Mouse (Mus musculus): ENCODE measurements at regions not wholly inside any gene's neighbourhood (a gene's known extent, or its start where the extent isn't known, plus 50 kb on each side); places are given as distances from the start of the nearest gene placed in this dataset.

DNA sequence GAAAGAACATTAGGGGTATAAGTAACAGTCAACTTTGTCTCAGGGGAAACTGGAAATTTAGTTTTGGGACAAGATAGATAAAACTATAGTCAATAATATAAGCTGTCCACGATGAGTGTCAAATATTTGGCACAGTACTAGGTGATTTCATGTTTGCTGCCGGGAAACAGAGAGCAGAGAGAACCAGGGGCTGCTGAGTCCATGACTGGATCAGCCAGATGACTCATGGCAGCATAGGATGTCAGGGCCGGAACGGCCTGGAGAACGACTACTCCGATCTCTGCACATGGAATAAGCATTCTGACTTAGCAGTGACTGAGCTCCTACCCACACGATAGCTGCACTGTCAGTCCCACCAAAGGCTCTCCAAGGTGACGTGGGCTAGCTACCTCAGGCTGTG lies 197.6 kb upstream of the Bmper start:
- DNase-seq (ENCODE audit: low spot score in 2 of 2) = no peak

DNA sequence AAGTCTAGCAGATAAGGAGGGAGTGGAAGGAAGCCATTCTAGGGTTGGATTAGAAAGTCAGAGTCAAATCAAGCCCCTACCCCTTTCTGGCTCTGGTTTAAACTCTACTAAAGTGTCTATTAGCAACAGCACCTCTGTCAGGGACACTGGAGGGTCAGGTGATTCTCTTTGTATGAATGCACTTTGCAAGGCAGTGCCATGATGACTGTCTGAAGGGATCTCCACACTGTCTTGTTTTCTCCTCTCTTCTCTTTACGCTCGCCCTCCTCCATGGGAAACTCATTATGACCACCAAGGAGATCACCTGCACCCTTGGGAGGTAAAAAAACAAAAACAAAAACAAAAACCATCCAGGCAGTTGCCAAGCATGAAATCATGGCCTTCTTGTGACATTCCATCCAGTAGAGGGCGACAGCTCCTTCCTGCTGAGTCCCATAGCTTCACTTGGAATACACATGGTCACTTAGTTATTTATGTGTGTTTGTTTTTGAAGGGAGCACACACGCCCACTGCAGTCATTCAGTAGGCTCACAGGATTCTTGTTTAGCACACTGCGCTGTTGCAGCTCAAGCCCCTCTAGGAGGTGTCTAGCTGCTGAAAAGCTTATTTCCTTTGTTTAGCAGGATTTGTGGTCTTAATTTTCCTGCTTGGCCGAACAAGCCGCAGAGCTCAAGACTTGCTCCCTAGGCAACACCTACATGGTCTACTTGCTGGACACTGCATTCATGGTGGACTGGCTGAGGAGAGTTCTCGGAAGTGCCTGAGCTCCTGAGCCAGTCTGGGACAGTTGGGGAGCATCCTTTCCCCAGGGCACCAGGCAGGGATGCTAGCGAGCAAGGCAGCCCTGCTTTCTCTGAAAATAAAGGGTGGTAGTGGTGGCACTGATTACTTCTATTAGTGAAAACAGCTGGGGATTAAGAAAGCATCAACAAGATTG lies 195.2 kb upstream of the Bmper start:
- peak; percentile 49 to 66 for DNase-seq (ENCODE audit: low spot score in 2 of 2)

DNA sequence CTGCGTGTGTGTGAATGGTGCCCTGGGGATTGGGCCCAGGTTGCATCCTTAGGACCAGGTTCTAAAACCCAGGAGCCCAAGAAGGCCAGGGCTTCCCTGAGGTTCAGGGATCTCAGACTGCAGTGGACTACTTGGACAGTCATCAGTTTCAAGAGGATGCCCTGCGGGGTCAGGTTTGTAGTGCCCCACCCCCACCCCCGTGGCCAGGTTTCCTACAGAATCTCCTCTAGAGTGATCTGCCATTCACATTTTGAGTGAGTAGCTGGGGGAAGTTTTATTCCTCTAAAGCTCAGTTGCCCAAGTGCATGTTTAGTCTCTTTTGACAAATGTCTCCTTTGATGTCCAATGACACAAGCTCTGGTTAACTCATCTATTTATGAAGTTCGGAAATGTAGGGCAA lies 193.5 kb upstream of the Bmper start:
- DNase-seq (ENCODE audit: low spot score in 2 of 2) = no peak

DNA sequence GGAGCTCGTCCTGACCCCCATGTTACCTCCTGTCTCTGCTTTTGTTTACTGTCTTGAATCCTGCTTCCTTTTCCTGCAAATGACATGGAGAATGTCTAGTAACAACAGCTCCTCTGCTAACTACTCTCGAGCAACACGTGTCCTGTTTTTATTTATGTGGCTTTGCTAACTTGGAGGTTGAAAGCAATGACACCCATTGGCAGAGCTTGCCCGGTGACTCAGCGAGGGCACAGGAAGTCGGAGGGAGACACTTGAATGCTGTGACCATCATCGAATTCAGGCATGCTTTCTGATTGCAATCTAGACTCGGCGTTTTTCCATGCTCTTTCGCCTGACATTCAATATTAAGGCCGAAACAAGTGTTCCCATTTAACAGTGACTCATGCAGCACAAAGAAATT lies 192.7 kb upstream of the Bmper start:
- DNase-seq (ENCODE audit: low spot score in 2 of 2) = no peak

DNA sequence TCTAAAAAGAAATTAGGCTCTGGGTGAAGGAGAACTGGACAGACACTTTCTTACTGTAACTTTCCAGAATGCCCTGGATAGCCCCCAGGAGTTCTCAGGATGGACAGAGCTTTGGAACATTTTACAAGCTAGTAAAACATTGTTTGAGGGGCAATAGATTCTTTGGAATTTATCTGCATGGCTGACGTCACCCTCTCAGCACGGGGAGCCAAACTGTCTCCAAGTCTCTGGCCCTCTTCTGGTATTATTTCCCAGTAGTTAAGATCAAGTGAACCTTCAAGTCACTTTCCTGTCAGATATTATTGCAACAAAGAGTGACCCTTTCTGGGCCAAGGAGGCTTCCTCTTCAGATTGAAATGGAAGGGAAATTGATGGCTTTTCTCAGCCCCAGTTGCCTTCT lies 192.3 kb upstream of the Bmper start:
- DNase-seq (ENCODE audit: low spot score in 2 of 2) = no peak

DNA sequence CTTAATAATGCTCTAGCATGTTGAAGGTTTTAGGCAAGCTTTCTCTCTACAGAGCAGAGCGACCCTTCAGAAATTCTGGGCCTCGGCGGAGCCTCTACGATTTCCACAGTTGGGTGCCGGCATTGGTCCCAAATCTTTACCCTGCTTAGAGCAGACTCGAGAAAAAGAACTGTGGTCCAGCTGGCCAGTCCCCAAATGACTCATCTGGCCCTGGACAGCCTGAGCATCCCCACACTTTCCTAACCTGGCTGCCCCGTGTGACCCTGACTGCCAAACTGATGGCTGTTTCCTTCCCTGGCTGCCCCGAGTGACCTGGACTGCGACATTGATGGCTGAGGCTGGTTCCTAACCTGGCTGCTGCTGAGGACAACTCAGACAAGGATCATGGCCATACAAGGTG lies 191.0 kb upstream of the Bmper start:
- no peak for DNase-seq (ENCODE audit: low spot score in 2 of 2)

DNA sequence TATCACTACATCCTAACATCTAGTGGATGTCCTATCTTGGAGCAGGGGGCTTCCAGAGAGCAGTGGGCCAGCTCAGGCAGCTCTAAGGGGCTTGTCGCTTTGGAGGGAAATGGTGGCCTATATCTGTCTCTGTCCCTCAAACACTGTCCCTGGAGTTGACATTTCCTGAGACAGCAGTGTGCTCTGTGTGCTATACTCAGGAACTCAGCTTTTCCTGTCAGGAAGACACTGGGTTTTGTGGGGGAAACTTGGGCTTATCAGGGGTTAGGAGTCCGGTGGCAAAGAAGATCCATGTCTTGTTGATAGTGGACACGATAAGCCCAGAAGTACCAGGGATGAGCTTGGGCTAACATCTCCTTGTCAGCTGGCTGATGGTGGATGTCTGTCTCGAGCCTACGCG lies 187.6 kb upstream of the Bmper start:
- no peak for DNase-seq (ENCODE audit: low spot score in 2 of 2)

DNA sequence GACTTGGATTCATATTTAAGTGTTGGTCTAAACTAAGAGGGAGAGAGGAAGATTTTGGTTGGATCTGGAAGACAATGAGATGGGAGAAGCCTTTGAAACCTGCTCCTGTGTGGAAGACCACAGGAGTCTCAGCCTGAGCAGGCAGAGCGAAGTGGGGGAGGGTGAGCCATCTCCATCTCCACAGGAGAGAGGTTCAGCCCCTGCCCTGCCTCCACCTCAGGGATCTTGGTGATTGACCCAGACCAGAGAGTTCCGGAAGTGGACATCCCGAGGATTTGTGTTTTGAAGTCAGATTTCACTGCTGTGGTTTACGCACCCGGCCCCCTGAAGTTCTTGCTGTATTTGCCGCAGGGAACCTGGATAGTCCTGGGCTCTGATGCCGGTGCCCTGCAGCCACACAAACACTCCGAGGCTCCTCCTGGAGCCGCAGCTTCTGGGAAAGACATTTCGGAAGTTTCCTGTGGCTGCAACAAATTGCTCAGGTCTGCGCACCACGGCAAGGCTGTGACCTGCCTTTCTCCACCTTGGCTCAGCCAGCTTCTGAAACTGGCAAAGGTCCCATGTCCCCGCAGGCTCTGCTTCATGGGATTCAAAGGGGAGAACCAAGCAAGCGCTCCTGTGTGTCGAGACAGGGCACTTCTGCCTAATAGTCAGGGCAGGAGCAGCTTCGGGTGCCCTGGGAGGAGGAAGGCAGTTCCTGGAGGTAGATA lies 186.8 kb upstream of the Bmper start:
- DNase-seq (ENCODE audit: low spot score in 2 of 2) = no peak

DNA sequence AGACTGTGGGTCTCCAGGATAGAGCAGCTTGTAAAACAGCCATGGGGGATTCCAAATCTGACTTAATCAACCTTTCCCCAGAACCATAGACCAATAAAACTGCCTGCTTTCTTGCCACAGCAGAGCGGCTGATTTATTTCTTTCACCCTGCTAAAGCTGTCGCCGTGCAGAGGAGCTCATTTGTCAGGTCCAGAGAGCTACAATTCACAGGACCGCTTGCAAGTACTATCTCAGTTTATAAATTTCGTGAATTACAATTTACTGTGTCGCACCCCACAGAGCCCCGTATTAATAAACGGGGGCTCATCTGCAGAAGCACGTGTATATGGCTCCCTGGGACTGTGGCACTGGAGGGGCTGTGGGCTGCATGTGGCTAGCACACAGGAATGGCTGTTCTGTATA lies 185.4 kb upstream of the Bmper start:
- DNase-seq (ENCODE audit: low spot score in 2 of 2) = no peak

DNA sequence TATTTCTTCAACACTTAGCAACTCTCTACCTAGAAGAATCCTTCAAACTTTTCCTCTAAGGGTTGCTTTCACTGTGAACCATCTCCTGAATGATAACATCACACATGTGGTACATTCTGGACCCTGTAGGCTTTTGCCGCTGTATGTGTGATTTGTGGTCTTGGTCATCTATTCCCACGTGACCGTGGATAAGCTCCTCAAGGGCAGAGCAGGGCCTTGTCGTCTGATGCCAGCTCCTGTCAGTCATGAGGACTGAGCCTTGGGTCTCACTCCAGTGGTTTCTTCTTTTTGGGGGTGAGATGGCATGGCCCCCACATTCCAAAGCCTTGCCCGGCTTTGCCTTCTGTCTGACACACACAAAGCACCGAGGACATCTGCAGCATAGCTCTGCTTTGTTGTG lies 183.3 kb upstream of the Bmper start:
- no peak for DNase-seq (ENCODE audit: low spot score in 2 of 2)

DNA sequence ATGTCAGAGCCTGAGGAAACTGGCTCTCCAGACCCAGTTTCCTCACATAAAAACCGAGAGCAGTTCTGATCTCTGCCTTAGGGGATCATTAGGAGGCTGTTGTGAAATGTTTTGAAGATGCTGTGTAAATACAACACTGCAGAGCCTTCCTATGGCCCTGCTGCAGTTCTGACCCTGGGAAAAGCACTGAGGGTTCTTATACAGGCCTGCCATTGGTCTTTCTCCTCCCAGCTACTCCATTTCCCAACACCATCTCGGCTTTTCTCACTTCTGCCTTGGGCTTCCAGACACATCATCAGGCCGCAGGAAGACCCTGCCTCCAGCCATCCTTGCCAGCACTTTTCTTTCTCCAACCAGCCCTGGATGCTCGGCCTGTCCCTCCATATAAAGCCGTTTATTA lies 181.9 kb upstream of the Bmper start:
- DNase-seq (ENCODE audit: low spot score in 2 of 2) = no peak

DNA sequence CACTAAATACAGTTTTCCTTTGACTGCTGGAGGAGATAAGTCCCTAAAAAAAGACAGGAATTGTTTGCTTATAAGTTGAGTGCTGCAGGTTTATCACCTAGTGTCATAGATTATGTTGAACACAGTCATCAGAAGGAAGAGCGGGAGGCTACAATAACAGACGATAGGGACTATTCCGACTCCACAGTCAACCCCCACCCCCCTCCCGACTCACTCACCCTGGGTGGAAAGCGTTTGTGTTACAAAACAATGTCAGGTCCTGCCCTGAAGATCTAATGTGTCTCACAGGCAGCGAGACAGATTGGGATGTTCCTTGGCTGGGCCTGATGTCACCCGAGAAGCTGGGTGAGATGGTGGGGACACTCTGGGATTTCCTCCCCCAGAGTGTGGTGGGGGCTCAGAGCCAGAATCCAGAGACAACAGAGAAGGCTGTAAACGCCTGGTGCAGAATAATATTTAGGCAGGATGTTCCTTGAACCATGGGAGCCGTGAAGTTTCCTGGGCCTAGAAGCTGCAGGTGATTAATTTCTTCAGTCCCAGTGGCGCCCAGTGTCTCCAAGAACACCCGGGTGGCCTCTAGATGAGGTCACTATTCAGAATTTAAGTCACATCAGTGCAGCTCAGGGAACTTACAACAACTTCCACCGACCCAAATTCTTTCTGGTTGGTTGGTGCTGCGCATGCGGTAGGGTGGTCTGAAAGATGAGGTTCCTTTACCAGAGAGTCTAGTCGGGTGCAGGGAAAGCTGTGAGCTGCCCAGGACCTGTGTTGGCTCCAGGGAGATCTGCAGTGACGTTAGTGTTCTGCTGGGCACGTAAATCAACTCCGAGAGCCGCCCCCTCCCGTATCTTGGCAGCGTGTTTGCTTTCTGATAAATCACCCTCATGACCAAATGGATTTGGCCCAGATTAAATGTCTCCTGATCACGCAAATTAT lies 181.1 kb upstream of the Bmper start:
- DNase-seq (ENCODE audit: low spot score in 2 of 2) = no peak

DNA sequence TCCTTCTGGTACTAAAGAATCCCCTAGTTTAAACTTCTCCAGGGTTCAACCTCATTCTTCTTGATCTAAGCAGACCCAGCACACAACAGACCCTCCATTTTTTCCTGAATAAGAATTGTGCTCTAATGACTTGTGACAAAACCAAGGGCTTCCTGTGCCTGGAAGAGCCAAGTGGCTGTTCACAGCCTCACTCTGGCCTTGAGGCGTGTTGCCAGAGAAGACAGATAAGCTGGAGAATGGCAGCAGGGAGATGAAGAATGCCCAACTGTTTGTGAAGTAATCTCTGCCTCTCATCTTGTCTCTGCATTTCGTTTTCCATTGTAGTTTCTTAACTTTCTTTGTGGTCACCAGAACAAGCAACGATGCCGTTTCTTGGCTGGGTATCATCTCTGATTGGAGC lies 179.9 kb upstream of the Bmper start:
- DNase-seq (ENCODE audit: low spot score in 2 of 2) = no peak

DNA sequence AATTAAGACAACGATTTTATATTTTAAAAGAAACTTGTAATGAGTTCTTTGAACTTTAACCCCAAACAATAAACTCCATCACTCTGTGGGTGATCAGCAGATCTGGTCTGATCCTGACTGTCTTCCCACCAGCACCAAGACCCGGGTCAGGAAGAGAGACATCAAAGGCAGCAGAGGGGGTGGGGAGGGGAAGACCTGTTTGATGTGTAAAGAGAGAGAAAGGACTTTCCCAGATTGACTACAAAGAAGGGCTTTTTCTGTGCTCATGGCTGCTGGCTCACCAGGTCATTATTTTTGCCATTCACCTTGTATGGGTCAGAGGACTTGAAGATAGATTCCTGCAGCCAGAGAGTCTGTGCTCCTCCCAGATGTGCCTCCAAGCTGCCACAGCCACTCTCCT lies 177.4 kb upstream of the Bmper start:
- no peak for DNase-seq (ENCODE audit: low spot score in 2 of 2)

DNA sequence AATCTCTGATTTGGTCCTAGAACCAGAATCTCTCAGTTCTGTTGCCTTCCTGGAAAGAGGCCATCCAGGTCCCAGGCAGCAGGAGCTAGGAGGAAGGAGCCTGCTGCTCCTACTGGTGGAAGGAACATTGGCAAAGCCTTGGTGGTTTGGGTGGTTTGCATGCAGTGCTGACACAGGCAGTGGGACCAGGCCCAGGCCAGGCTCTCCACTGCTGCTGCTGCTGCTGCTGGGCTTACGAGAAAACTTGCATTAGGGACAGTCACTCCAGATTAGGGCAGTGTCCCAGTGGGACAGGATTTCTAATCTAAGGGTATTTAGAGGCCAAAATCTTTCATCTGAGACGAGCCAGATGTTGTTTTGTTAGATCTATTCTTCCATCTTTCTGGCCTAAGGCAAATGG lies 172.1 kb upstream of the Bmper start:
- DNase-seq (ENCODE audit: low spot score in 2 of 2) = no peak

DNA sequence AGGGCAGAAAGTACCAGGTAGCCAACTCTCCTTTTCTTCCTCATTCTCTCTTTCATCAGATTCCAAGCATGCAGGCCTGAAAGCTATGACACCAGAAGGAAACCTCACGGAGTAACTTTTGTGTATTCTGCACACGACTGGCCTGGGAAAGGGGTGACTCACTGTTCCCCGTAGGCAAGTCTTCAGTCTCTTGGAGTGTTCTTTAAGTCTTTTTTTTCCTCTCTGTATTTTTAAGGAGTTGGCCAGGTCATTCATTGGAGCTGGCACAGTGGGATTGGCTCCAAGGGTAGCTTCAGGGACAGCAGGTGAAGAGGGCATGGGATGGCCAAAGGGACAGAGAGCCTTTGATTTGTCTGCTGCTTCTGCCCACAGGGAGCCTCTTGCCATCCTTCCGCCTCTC lies 163.3 kb upstream of the Bmper start:
- DNase-seq (ENCODE audit: low spot score in 2 of 2) = no peak

DNA sequence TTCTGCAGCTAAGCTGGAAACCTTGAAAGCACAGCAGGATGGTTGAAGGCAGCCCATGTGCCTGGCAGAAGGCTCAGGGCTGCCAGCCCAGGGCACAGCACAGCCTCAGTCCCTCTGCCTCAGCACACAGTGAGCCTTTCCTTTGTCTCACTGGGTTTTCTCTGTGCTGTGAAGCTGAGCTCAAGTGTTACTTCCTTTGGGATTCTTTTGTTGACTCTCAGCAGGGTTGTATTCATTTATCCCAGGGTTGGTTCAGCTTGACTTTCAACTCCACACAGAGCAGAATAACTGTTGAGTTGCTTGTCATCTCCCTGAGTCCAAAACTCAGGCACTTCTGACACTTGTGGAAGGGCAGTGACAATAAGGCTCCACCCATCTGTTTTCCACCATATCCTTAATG lies 162.3 kb upstream of the Bmper start:
- no peak for DNase-seq (ENCODE audit: low spot score in 2 of 2)

DNA sequence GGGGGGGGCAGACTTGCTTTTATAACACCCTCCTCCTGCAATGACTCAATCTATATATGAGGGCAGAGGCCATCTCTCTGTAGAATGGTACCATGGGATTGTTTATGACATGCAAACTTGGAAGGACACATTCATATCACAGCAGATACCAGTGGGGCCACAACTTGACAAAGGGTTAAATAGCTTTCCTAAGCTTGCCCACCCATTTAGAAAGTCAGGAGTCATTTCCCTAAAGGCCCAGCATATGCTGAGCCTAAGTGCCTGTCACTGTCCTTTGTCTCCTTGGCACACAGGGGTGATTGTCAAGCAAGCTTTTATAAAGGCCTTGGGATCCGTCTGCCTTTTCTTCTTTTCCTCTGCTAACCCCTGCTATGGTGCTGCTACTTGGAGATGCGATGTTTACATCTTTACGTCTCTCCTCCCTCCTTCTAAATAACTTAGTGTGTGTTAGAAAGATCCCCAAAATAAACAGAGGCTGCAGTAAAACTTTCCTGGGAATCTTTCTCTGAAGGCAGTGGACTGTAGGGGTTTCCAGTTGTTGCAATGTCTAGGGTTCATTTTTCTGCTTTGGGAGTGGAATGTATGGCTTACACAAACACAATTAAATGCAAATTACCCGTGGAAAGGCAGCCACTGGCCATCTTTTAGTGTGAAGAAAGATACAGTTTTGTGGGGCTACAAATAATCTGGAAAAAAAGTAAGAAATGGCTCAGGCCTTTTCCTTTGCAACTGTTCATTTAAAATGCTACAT lies 161.5 kb upstream of the Bmper start:
- DNase-seq (ENCODE audit: low spot score in 2 of 2) = no peak

DNA sequence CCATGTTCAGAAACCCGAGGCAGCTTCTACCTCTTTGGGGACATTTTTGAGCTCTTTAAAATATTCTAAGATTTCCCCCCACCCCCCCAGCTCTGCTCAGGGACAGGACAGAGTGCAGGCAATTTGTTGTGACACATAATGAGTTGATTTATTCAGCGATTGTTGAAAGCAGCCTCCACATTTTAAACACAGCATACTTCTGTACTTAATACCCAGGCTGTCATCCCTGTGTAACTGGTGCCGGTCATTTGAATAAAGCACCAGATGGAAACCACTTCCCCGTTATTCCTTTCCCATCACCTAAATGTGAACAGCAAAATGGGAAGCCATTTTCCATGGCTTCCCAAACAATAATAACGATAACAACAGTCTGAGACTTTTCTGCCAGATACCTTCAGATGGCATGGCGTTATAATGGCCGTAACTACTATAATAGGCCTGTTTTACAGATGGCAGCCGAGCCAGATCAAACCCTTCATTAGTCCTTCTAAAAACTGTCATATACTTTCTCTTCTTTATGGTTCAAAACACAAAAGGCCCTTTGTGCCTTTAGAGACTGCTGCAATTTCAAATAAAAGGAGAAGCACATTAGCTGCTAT lies 160.7 kb upstream of the Bmper start:
- no peak for DNase-seq (ENCODE audit: low spot score in 2 of 2)

DNA sequence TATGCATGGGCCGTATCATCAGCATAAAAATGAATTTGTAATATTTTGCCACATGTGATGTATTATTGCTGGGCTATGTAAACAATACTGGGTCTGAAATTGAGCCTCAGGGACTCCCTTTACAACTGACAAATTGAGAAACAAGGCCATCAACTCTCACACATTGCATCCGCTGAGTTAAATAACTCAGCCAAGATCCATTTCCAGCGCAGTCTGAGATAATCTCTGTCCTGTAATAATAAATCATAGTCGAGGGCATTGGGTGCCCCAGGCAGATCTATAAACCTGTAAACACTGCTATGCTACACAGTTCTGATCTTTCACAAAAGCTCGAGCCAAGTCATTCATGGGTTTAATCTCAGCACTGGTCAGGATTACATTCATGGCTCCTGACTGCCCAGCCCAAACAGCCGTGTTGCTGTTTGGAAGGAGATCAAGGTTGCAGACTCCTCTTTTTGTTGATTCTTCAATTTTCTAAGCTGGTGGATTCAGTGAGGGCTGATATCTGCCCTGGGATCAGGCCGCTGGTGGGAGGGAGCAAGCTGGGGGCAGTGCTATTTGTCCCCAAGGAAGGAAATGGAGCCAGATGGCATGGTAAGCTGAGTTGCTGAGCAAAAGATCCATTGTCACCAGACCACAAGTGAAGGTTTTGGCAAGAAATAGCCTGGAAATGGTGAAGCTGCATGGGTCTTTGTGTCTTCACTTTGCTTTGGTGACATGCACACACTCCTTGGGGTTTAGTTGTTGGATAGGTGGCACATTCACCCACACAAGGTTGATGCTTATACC lies 160.0 kb upstream of the Bmper start:
- DNase-seq (ENCODE audit: low spot score in 2 of 2) = no peak
